Mouse (Mus musculus): Measurements from ENCODE around the gene Tmppe. TPM values are rescaled to one million over a fixed set of nuclear protein-coding genes. Genes with fewer than 3 reads are reported as not detected.

Tmppe gene
- polyA plus RNA-seq, 1 experiment = 5.0 TPM

DNA sequence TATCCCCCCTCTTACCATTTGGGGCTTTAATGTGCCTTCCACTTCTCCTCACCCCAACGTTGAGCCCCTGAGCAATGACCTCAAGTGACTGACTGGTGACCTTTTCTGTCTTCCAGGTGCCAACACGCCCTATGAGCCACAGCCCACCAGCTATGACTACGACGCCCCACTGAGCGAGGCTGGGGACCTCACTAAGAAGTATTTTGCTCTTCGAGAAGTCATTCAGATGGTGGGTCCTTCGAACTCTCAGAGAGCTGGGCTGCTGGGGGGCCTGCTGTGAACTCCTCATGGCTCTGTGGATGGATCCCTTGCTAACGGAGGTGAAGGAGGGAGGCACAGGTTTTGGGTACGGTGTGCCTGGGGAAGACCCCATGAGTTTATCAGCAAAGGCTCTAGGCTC lies 42.0 kb downstream of the Tmppe start:
- DNase-seq (ENCODE audit: low spot score) = no peak

DNA sequence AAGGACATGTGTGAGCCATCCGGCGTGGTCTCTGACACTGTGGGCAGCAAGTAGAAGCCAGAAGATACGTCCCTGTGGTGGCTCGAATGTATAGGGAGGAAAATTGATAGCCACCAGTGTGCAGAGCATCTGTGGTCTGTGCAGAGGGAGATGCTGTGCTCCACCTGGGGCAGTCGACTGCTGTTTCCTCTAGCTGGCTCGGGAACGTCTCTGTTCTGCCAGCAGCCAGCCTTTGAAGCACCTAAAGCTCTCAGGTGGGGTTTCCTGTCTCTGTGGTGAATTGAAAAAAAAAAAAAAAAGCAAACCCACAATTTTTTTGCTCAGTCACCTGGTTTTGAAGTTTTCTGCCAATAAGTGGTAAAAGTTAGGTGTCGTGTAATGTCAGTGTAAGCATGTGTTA lies 42.4 kb downstream of the Tmppe start:
- no peak for DNase-seq (ENCODE audit: low spot score)

DNA sequence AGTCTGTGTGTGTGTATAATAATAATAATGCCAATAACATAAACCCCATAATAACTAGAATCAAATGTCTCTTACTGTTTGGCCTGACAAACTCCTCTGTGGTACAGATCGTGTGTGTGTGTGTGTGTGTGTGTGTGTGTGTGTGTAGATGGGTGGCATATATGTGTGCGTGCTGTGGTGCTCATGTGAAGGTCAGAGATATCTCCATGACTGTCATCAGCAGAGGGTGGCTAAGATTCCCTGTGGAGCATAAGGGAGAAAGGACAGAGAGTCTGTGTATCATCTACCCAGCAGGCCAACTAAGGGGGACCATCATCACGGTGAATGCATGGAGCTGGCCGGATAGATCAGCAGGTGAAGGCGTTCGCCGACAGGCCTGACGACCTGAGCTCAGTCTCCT lies 46.0 kb downstream of the Tmppe start:
- no peak for DNase-seq (ENCODE audit: low spot score)

DNA sequence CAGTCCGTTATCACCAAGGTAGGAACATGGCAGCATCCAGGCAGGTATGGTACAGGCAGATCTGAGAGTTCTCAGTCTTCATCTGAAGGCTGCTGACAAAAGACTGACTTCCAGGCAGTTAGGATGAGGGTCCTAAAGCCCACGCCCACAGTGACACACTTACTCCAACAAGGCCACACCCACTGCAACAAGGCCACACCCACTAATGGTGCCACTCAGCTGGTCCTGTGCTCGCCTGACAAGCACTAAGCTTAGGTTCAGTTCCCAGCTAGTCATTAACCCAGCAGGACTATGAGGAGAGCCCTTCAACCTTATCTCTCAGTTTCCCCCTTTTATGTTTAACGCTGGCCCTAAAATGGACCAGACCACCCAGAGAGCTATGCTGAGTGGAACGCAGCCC lies 47.8 kb downstream of the Tmppe start:
- DNase-seq (ENCODE audit: low spot score) = no peak

DNA sequence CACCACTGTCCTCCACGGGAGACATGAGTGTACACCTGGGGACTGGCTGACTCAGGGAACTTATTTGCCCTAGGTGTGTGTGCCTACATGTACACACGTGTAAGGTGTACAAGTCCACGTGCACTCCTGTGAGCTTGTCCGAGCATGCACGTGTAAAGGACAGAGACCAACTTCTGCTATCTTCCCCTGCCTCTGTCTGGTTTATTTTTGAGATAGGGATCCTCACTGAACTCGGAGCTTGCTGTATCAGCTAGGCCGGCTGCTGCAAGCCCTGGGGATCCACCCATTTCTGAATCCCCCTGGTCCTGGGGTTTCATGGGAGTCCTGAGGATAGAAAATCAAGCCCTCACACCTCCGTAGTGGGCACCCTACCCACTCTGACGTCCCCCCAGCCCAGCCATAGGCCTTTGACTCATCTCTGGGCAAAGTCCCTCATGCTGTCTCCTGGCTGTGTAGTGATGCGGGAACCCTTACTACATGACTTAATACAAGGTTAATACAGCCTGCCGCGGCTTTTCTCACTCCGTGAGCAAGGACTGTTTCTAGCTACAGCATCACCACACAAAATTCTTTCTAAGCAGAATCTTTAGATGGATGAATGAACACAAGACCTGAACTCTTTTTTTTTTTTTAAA lies 48.3 kb downstream of the Tmppe start:
- DNase-seq (ENCODE audit: low spot score) = no peak

DNA sequence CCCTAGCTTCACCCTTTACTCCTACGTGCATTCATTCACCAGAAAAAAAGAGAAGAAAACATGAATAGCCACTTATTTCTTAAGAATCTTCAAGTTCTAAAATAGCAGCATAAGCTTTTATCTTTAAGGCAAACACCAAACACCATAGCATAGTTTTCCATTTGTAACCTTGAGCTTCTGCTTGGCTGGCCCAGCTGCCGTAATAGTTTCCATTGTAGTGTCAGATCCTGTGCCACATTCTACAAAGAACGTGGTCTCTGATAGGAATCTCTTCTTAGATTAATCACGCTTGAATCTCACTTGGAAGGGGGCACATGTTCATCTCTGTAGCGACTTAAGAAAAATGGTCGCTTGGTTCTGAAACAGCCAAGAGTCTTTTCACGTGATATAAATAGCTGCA lies 50.7 kb downstream of the Tmppe start:
- DNase-seq (ENCODE audit: low spot score) = no peak

DNA sequence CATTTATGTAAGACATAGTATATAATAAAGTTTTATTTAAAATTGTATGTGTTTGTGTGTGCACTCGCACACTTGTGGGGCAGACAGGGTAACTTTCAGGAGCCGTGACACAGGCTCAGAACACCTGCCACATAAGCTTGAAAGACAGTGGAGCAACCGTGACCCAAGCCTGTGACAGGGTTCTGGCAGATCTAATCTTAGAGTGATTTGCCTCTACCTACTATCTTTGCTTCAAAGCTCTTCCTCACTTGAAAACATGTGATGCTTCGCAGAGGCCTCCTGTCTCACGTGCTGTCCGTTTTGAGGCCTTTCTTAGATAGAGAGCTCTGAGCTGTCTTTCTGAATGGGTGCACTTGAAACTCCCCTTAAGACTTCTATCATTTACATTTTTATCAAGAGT lies 51.5 kb downstream of the Tmppe start:
- no peak for DNase-seq (ENCODE audit: low spot score)

DNA sequence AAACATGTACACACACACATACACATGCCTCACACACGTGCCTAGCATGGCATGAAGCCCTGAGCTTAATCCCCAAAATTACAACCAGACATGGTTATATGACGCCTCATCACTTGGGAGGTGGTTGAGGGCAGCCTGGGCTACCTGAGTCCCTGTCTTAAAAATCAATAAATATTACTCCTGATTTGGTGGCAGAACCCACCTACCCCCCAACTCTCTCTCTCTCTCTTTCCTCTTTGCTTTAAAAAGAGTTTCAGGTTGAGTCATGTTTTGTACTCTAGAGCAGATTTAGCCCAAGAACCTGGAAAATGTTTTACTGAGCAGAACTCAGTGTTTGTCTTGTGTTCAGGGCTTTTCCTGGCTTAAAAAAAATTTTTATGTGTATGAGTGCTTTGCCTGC lies 54.5 kb downstream of the Tmppe start:
- DNase-seq (ENCODE audit: low spot score) = no peak

Other genes with a start within 250 kb of the Tmppe start
- not detected in 2 replicates for gene Bcl2a1c, start 71.0 kb upstream of the Tmppe start, polyA plus RNA-seq (2012; rRNA removed)
- gene Crtap, start 10.4 kb upstream of the Tmppe start, polyA plus RNA-seq (2012; rRNA removed) = 93.7 and 105 TPM in 2 replicates
- gene Glb1, start within 50 bp of the Tmppe start, polyA plus RNA-seq (2012; rRNA removed) = 31.6 and 32.3 TPM in 2 replicates
- 0.91 and 1.7 TPM in 2 replicates for gene Ccr4, start 103.8 kb downstream of the Tmppe start, polyA plus RNA-seq (2012; rRNA removed)
- gene C130032M10Rik, start 114.6 kb downstream of the Tmppe start, polyA plus RNA-seq (2012; rRNA removed) = 0.10 TPM in 1 of 2 replicates, not detected in the other
- gene Trim71, start 163.3 kb downstream of the Tmppe start, polyA plus RNA-seq (2012; rRNA removed) = 0.23 and 0.28 TPM in 2 replicates
- gene Cnot10, start 239.1 kb downstream of the Tmppe start, polyA plus RNA-seq (2012; rRNA removed) = 42.0 and 45.8 TPM in 2 replicates